Mouse (Mus musculus) kidney, embryonic 16.5 days (tissue): ENCODE data around the gene Tpt1. TPM values are rescaled to one million over a fixed set of nuclear protein-coding genes. Genes with fewer than 3 reads are reported as not detected.

Experiments
- ATAC-seq: fragments of 200-750 bp; cut with Nextera tagmentation; 2 replicates; pipeline ENCODE4 v1.8.0; 2017; ENCODE audit warnings: moderate TSS enrichment; ENCODE audit not compliant: low FRiP score, low TSS enrichment
- H3K27ac ChIP-seq: fragments of 300-500 bp; sonication (generic); 2 replicates; pipeline ENCODE4 v1.5.1; 2014; ENCODE audit warnings: low read length
- H3K27me3 ChIP-seq: fragments of 300-500 bp; sonication (generic); 2 replicates; pipeline ENCODE4 v1.6.1; 2014; ENCODE audit warnings: low read length, control low read depth, mixed read lengths; ENCODE audit not compliant: insufficient read depth
- H3K36me3 ChIP-seq: fragments of 300-500 bp; sonication (generic); 2 replicates; pipeline ENCODE4 v1.6.1; 2014; ENCODE audit warnings: low read length, control low read depth, mixed read lengths; ENCODE audit not compliant: insufficient read depth
- H3K4me1 ChIP-seq: fragments of 300-500 bp; sonication (generic); 2 replicates; pipeline ENCODE4 v1.6.1; 2014; ENCODE audit warnings: low read length, control low read depth, mixed read lengths; ENCODE audit not compliant: insufficient read depth
- H3K4me2 ChIP-seq: fragments of 300-500 bp; sonication (generic); replicated peaks from 2 replicates; pipeline ENCODE4 v1.6.1; 2014; ENCODE audit warnings: low read depth, low read length
- H3K4me3 ChIP-seq: fragments of 300-500 bp; sonication (generic); 2 replicates; pipeline ENCODE4 v1.5.1; 2014; ENCODE audit warnings: mild to moderate bottlenecking, low read length
- H3K9ac ChIP-seq: fragments of 300-500 bp; sonication (generic); replicated peaks from 2 replicates; pipeline ENCODE4 v1.6.1; 2014; ENCODE audit warnings: low read length
- H3K9me3 ChIP-seq: fragments of 300-500 bp; sonication (generic); 2 replicates; pipeline ENCODE4 v1.6.1; 2016; ENCODE audit warnings: low read length, control low read depth
- WGBS: fragments of 180-500 bp; shearing (Covaris S2); extraction: QIAGEN DNeasy Blood & Tissue Kit; methylation state at CpG from one replicate; pipeline ENCODE4 v1.1.7; 2014; 5-methylcytosine and 5-hydroxymethylcytosine counted together
- polyA plus RNA-seq: library from polyadenylated mRNA; unstranded; fragments of >200 nt; fragmentation: Nextera tagmentation; extraction: Ambion mirVana; gene quantifications from 2 replicates; pipeline ENCODE4 v1.2.1, GENCODE M21; 2015

The Tpt1 gene
- polyA plus RNA-seq, 1 experiment from 2014 or later: 911 TPM

DNA sequence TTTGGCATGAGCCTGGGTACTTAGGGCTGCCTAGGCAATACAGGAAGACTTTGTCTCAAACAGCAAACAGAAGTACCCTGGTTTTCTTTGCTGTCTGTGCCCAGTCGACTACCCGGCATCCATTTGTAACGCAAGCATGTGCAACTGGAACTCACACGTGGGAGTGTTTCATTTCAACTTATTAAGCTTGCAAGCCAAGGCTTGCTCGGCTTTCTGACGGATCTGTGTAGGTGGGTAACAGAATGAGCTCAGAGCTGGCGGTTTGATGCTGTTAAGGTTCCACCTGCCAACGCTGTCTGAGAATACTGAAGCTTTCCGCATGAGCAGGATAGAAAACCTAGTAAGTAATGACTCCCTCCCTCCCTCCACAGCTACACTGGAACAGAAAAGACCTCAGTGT is 47.2 kb downstream of the Tpt1 start:
- Histone ChIP-seq H3K4me3 (no peak overlapping the region), H3K4me2 (no peak overlapping the region), H3K9ac (no peak overlapping the region), H3K27ac (no peak overlapping the region), H3K9me3 (no peaks in the 10 kb centered on the region), H3K4me1 (no peaks in the 10 kb centered on the region), H3K36me3 (peaks cover 8% of the 10 kb centered on the region), H3K27me3 (no peaks in the 10 kb centered on the region)
- ATAC-seq: no peak
- WGBS: 62% methylated on average over 9 of the region's 9 CpGs

Other genes starting within 250 kb of the Tpt1 start
- gene Erich6b, start 202.8 kb upstream of the Tpt1 start, polyA plus RNA-seq: 0.21 and 0.25 TPM in 2 replicates
- 24.2 and 25.2 TPM in 2 replicates for gene Cog3, start 90.6 kb upstream of the Tpt1 start, polyA plus RNA-seq
- 13.0 and 13.1 TPM in 2 replicates for gene Slc25a30, start 58.1 kb upstream of the Tpt1 start, polyA plus RNA-seq
- gene Kctd4, start 109.9 kb downstream of the Tpt1 start, polyA plus RNA-seq: 0.27 and 0.41 TPM in 2 replicates
- 35.1 and 35.5 TPM in 2 replicates for gene Gtf2f2, start 165.8 kb downstream of the Tpt1 start, polyA plus RNA-seq